Mouse (Mus musculus) heart, adult 9 months (tissue): ENCODE results near the gene Synpo2.
"Not testable (repeated sequence)": the region's sequence is repeated elsewhere in the genome, so short reads cannot be mapped to it uniquely, and the experiment has no call there.

Source experiments
- DNase-seq, 2 experiments: peaks; one replicate each; pipeline ENCODE4 v3.0.0; 2022; ENCODE audit warnings: low spot score in 2 of 2

Gene Synpo2

GRCm38 (mm10) chr3:123131151-123131756, 104.7 kb downstream of the Synpo2 start:
- no peak for DNase-seq

- no peak for DNase-seq
These were observed 105.4 kb downstream of the Synpo2 start for GRCm38 (mm10) chr3:123130314-123131150.

GRCm38 (mm10) chr3:123128781-123129180, 107.2 kb downstream of the Synpo2 start:
- peak; percentile 57 to 76 for DNase-seq

GRCm38 (mm10) chr3:123128091-123128490, 107.9 kb downstream of the Synpo2 start:
- DNase-seq: no peak

GRCm38 (mm10) chr3:123126741-123127140, 109.2 kb downstream of the Synpo2 start:
- DNase-seq: not testable (repeated sequence)

- DNase-seq: no peak
These were observed 112.1 kb downstream of the Synpo2 start for GRCm38 (mm10) chr3:123123817-123124216.

GRCm38 (mm10) chr3:123122151-123123030, 113.6 kb downstream of the Synpo2 start:
- DNase-seq: no peak

- DNase-seq: no peak
These were observed 119.0 kb downstream of the Synpo2 start for GRCm38 (mm10) chr3:123116903-123117302.

GRCm38 (mm10) chr3:123115770-123116527, 120.0 kb downstream of the Synpo2 start:
- DNase-seq: peak; percentile 52 to 64

GRCm38 (mm10) chr3:123114001-123114635, 121.8 kb downstream of the Synpo2 start:
- no peak for DNase-seq

- DNase-seq: no peak
These were observed 123.2 kb downstream of the Synpo2 start for GRCm38 (mm10) chr3:123112781-123113180.

GRCm38 (mm10) chr3:123111071-123111711, 124.8 kb downstream of the Synpo2 start:
- no peak for DNase-seq

GRCm38 (mm10) chr3:123107830-123108549, 128.0 kb downstream of the Synpo2 start:
- DNase-seq: no peak

GRCm38 (mm10) chr3:123104325-123104724, 131.6 kb downstream of the Synpo2 start:
- no peak for DNase-seq

GRCm38 (mm10) chr3:123103151-123103860, 132.6 kb downstream of the Synpo2 start:
- DNase-seq: peak in 1 of 2 experiments; percentile 67

- no peak for DNase-seq
These were observed 134.2 kb downstream of the Synpo2 start for GRCm38 (mm10) chr3:123101761-123102160.

- DNase-seq: no peak
These were observed 140.8 kb downstream of the Synpo2 start for GRCm38 (mm10) chr3:123095111-123095510.

GRCm38 (mm10) chr3:123093640-123094361, 142.1 kb downstream of the Synpo2 start:
- no peak for DNase-seq
